Mouse (Mus musculus) fibroblast of lung, adult 2 months (primary cell): Measurements from ENCODE around the gene Rp2.
A peak's percentile ranks its signal among the peaks of the same experiment; 100 is the strongest.

Experiments used
- DNase-seq: peaks from one replicate; pipeline ENCODE4 v3.0.0-alpha.2; 2011; ENCODE audit warnings: low read depth

Rp2 gene

DNA sequence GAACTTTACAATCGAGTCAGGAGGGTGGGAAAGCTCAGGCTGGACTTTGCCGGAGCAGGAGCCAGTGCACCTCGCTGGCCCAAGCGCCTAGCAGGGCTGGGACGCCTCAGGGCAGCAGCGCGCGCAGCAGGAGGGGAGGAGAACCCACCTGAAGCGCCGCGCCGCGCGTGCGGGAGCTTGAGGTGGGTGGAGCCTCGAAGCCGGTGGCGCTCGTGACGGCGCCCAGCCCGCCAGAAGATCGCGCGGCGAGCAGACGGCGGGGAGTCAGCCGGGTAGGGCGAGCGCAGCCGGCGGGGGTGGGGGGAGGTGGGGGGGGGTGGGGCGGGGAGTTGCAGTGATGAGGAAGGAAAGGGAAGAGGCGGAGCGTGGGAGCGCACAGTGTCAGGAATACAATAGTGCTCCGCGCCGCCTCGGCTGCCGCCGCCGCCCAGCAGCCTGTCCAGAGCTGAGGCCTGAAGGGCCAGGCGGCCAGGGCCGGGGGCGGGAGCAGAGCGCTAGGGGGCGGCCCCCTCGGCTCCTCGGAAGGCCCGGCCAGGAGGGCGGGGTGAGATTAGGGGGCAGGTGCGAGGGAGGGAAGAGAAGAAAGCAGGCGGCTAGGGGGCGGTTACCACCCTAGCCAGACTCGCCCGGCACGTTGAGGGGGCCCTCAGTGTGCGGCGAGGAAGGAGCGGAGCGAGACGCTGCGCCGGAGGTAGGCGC is 61.0 kb downstream of the Rp2 start, which contains the start of gene Jade3:
Gene Jade3 (plus strand): TSS at position 549 of the 699 bp plus-strand sequence.
- peak; percentile 29 for DNase-seq

DNA sequence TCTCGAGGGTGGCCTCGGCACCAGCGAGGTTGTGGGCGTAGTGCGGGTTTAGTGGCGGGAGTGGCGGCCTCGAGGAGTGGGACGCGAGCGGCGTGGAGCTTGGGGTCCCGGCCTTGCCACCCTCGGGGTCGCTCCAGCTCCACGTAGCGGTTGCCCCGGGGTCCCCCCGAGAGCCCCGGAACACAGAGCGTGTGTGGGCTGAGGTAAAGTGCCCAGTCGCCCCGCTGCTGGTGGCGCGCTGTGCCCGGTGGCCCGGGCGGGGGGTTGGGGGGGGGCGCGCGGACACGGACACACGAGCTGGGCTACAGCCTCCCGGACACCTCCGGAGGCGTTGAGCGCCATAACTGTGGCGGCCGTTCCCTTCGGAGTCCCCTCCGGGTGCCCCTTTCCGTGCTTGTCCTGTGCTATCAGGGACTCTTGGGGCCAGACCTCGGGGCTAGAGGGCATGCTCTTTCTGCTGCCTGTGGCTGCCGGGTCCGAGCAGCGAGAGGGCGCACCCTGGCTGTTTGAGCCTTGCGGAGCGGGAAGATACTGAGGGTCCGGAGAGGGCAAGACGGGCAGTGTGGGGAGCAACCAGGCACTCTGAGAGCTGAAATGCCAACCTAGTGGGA is 61.7 kb downstream of the Rp2 start:
- no peak for DNase-seq
